Mouse (Mus musculus) hindbrain, embryonic 12.5 days (tissue): ENCODE data around the gene Btbd1. TPM values are rescaled to one million over a fixed set of nuclear protein-coding genes. Genes with fewer than 3 reads are reported as not detected.
A peak's percentile ranks its signal among the peaks of the same experiment; 100 is the strongest.

Experiments used
- ATAC-seq: fragments of 200-750 bp; cut with Nextera tagmentation; 2 replicates; pipeline ENCODE4 v1.8.0; 2017; ENCODE audit warnings: moderate TSS enrichment; ENCODE audit not compliant: low FRiP score
- H3K27ac ChIP-seq: fragments of 300-500 bp; sonication (generic); 2 replicates; pipeline ENCODE4 v1.5.1; 2016; ENCODE audit warnings: mild to moderate bottlenecking
- H3K27me3 ChIP-seq: fragments of 300-500 bp; sonication (generic); 2 replicates; pipeline ENCODE4 v1.6.1; 2016; ENCODE audit warnings: mild to moderate bottlenecking
- H3K36me3 ChIP-seq: fragments of 300-500 bp; sonication (generic); 2 replicates; pipeline ENCODE4 v1.6.1; 2016; ENCODE audit warnings: mild to moderate bottlenecking
- H3K4me1 ChIP-seq: fragments of 300-500 bp; sonication (generic); 2 replicates; pipeline ENCODE4 v1.6.1; 2016
- H3K4me2 ChIP-seq: fragments of 300-500 bp; sonication (generic); replicated peaks from 2 replicates; pipeline ENCODE4 v1.6.1; 2016; ENCODE audit warnings: mild to moderate bottlenecking
- H3K4me3 ChIP-seq: fragments of 300-500 bp; sonication (generic); 2 replicates; pipeline ENCODE4 v1.5.1; 2016; ENCODE audit warnings: mild to moderate bottlenecking
- H3K9ac ChIP-seq: fragments of 300-500 bp; sonication (generic); 2 replicates; pipeline ENCODE4 v1.6.1; 2016; ENCODE audit warnings: mild to moderate bottlenecking, moderate library complexity
- H3K9me3 ChIP-seq: fragments of 300-500 bp; sonication (generic); replicated peaks from 2 replicates; pipeline ENCODE4 v1.6.1; 2016; ENCODE audit warnings: mild to moderate bottlenecking
- WGBS: fragments of 180-500 bp; shearing (Covaris S2); methylation state at CpG from one replicate; pipeline ENCODE4 v1.1.7; 2016; 5-methylcytosine and 5-hydroxymethylcytosine counted together
- polyA plus RNA-seq: library from polyadenylated mRNA; unstranded; fragments of >200 nt; fragmentation: Nextera tagmentation; extraction: Ambion mirVana; gene quantifications from 2 replicates; pipeline ENCODE4 v1.2.1, GENCODE M21; 2016

The Btbd1 gene
- polyA plus RNA-seq, 1 experiment from 2014 or later, result 111 TPM

- Histone ChIP-seq H3K27ac (peak overlapping the region; percentile 99), H3K9me3 (no peaks in the 10 kb centered on the region), H3K4me1 (peaks cover 41% of the 10 kb centered on the region), H3K4me3 (peak overlapping the region; percentile 88), H3K36me3 (no peaks in the 10 kb centered on the region), H3K4me2 (peak overlapping the region; percentile 76), H3K9ac (peak overlapping the region; percentile 88), H3K27me3 (no peaks in the 10 kb centered on the region)
- peak; percentile 79 for ATAC-seq
- WGBS, result under 1% methylated on average over 61 of the region's 91 CpGs
These were observed 401 bp downstream of the Btbd1 start for GRCm38 (mm10) chr7:81828681-81829378.

- H3K27me3 ChIP-seq, result no peaks in the 10 kb centered on the region
- peak overlapping the region; percentile 88 for H3K4me3 ChIP-seq
- WGBS, result 30% methylated on average over 17 of the region's 17 CpGs
- H3K4me2 ChIP-seq, result peak overlapping the region; percentile 76
- H3K9me3 ChIP-seq, result no peaks in the 10 kb centered on the region
- no peak for ATAC-seq
- peak overlapping the region; percentile 99 for H3K27ac ChIP-seq
- H3K4me1 ChIP-seq, result peaks cover 41% of the 10 kb centered on the region
- no peaks in the 10 kb centered on the region for H3K36me3 ChIP-seq
- peak overlapping the region; percentile 88 for H3K9ac ChIP-seq
These were observed 1.2 kb downstream of the Btbd1 start for GRCm38 (mm10) chr7:81827806-81828667.

GRCm38 (mm10) chr7:81825381-81825780 is 3.9 kb downstream of the Btbd1 start:
- no peak overlapping the region; the same call in 1 of the 2 replicates for H3K9ac ChIP-seq
- H3K4me1 ChIP-seq, result peaks cover 41% of the 10 kb centered on the region
- no peak overlapping the region for H3K27ac ChIP-seq
- H3K4me2 ChIP-seq, result no peak overlapping the region
- no peaks in the 10 kb centered on the region for H3K36me3 ChIP-seq
- no peak for ATAC-seq
- 56% methylated on average over 3 of the region's 3 CpGs for WGBS
- H3K9me3 ChIP-seq, result no peaks in the 10 kb centered on the region
- no peaks in the 10 kb centered on the region for H3K27me3 ChIP-seq
- H3K4me3 ChIP-seq, result no peak overlapping the region

- Histone ChIP-seq H3K4me1 (peaks cover 39% of the 10 kb centered on the region), H3K4me3 (no peak overlapping the region), H3K27me3 (no peaks in the 10 kb centered on the region), H3K36me3 (no peaks in the 10 kb centered on the region), H3K9me3 (no peaks in the 10 kb centered on the region), H3K4me2 (no peak overlapping the region), H3K9ac (no peak overlapping the region), H3K27ac (no peak overlapping the region)
- 75% methylated on average over 3 of the region's 3 CpGs for WGBS
- ATAC-seq, result no peak
These were observed 4.3 kb downstream of the Btbd1 start for GRCm38 (mm10) chr7:81824906-81825305.

- Histone ChIP-seq H3K36me3 (peaks cover 6% of the 10 kb centered on the region; the same call in 1 of the 2 replicates), H3K4me1 (peaks cover 5% of the 10 kb centered on the region; the same call in 1 of the 2 replicates), H3K9ac (no peak overlapping the region), H3K4me2 (no peak overlapping the region), H3K4me3 (no peak overlapping the region), H3K27ac (peak overlapping the region; percentile 44), H3K27me3 (no peaks in the 10 kb centered on the region), H3K9me3 (no peaks in the 10 kb centered on the region)
- 77% methylated on average over 5 of the region's 5 CpGs for WGBS
- ATAC-seq, result no peak; the same call in 1 of the 2 replicates
These were observed 23.2 kb downstream of the Btbd1 start for GRCm38 (mm10) chr7:81806067-81806466.

GRCm38 (mm10) chr7:81789095-81789757 is 40.0 kb downstream of the Btbd1 start, which contains the start of gene 3110040N11Rik:
Gene 3110040N11Rik, minus strand, starts transcription at chr7:81789478.
- peaks cover 10% of the 10 kb centered on the region for H3K4me1 ChIP-seq
- peak; percentile 96 for ATAC-seq
- no peaks in the 10 kb centered on the region for H3K9me3 ChIP-seq
- peak within 1 kb of the TSS; percentile 99 for H3K27ac ChIP-seq
- under 1% methylated on average over 38 of the region's 38 CpGs for whole genome bisulfite sequencing
- peak within 1 kb of the TSS; percentile 76 for H3K4me2 ChIP-seq
- peak within 1 kb of the TSS; percentile 61 for H3K4me3 ChIP-seq
- H3K36me3 ChIP-seq, result peaks cover 18% of the 10 kb centered on the region
- peak within 1 kb of the TSS; percentile 85 for H3K9ac ChIP-seq
- no peaks in the 10 kb centered on the region for H3K27me3 ChIP-seq

GRCm38 (mm10) chr7:81788536-81788935 is 40.7 kb downstream of the Btbd1 start:
- Histone ChIP-seq H3K4me1 (peaks cover 10% of the 10 kb centered on the region), H3K36me3 (peaks cover 14% of the 10 kb centered on the region), H3K27me3 (no peaks in the 10 kb centered on the region), H3K27ac (peak overlapping the region; percentile 99), H3K9ac (peak overlapping the region; percentile 85), H3K4me3 (peak overlapping the region; percentile 61), H3K9me3 (no peaks in the 10 kb centered on the region), H3K4me2 (peak overlapping the region; percentile 76)
- ATAC-seq, result peak; percentile 36; the same call in 1 of the 2 replicates
- WGBS, result 7% methylated on average over 5 of the region's 5 CpGs

GRCm38 (mm10) chr7:81777667-81778218 is 51.5 kb downstream of the Btbd1 start:
- Histone ChIP-seq H3K4me1 (no peaks in the 10 kb centered on the region), H3K4me3 (no peak overlapping the region), H3K4me2 (no peak overlapping the region), H3K9me3 (0 out of 2 replicates have a peak, but pooled peaks cover 4% of the 10 kb centered on the region), H3K9ac (no peak overlapping the region), H3K27me3 (no peaks in the 10 kb centered on the region), H3K36me3 (peaks cover 28% of the 10 kb centered on the region), H3K27ac (no peak overlapping the region)
- ATAC-seq, result no peak
- 77% methylated on average over 10 of the region's 10 CpGs for WGBS

- Histone ChIP-seq H3K36me3 (peaks cover 7% of the 10 kb centered on the region), H3K27ac (no peak overlapping the region), H3K27me3 (no peaks in the 10 kb centered on the region), H3K9me3 (0 out of 2 replicates have a peak, but pooled peaks cover 4% of the 10 kb centered on the region), H3K9ac (no peak overlapping the region), H3K4me3 (no peak overlapping the region), H3K4me1 (no peaks in the 10 kb centered on the region), H3K4me2 (no peak overlapping the region)
- 71% methylated on average over 5 of the region's 5 CpGs for WGBS
- no peak for ATAC-seq
These were observed 53.9 kb downstream of the Btbd1 start for GRCm38 (mm10) chr7:81775325-81775724.

GRCm38 (mm10) chr7:81772786-81773539 is 56.3 kb downstream of the Btbd1 start:
- ATAC-seq, result no peak
- Histone ChIP-seq H3K9me3 (0 out of 2 replicates have a peak, but pooled peaks cover 4% of the 10 kb centered on the region), H3K4me2 (no peak overlapping the region), H3K27ac (no peak overlapping the region), H3K4me1 (no peaks in the 10 kb centered on the region), H3K9ac (no peak overlapping the region), H3K36me3 (no peaks in the 10 kb centered on the region; the same call in 1 of the 2 replicates), H3K4me3 (no peak overlapping the region), H3K27me3 (no peaks in the 10 kb centered on the region)
- 86% methylated on average over 10 of the region's 10 CpGs for WGBS
